Mouse (Mus musculus): ENCODE measurements around the gene Snca. TPM values are rescaled to one million over a fixed set of nuclear protein-coding genes. Genes with fewer than 3 reads are reported as not detected.

Snca gene
- polyA plus RNA-seq, 1 experiment from 2014 or later = 6.5 TPM

GRCm38 (mm10) chr6:60827290-60827689 lies 2.4 kb downstream of the Snca start:
- ATAC-seq (ENCODE audit: low FRiP score, low TSS enrichment) (no peak), DNase-seq (ENCODE audit: low spot score) (no peak)
- Histone ChIP-seq H3K9ac (ENCODE audit: low read length) (no peak overlapping the region), H3K27ac (replicated peaks) (no peak overlapping the region), H3K9me3 (ENCODE audit: control insufficient read depth, low read length) (no peaks in the 10 kb centered on the region), H3K36me3 (ENCODE audit: control insufficient read depth, insufficient read depth, low read length) (no peaks in the 10 kb centered on the region), H3K27me3 (ENCODE audit: control insufficient read depth, insufficient read depth, low read length) (no peaks in the 10 kb centered on the region), H3K4me1 (replicated peaks; ENCODE audit: control insufficient read depth, insufficient read depth) (no peaks in the 10 kb centered on the region; the same call in 1 of the 2 replicates), H3K4me2 (replicated peaks; ENCODE audit: low read depth) (no peak overlapping the region), H3K4me3 (ENCODE audit: low read depth, low read length) (no peak overlapping the region)
- TF ChIP-seq EP300 (optimal IDR thresholded peaks at IDR 0.05) (no peak), CTCF (IDR thresholded peaks at IDR 0.05; ENCODE audit: low read depth) (no peak)
- WGBS = 45% methylated on average over 1 of the region's 1 CpGs

GRCm38 (mm10) chr6:60819272-60819671 lies 10.4 kb downstream of the Snca start:
- Histone ChIP-seq H3K36me3 (ENCODE audit: control insufficient read depth, insufficient read depth, low read length) (no peaks in the 10 kb centered on the region), H3K4me2 (replicated peaks; ENCODE audit: low read depth) (no peak overlapping the region), H3K9ac (ENCODE audit: low read length) (no peak overlapping the region), H3K27me3 (ENCODE audit: control insufficient read depth, insufficient read depth, low read length) (no peaks in the 10 kb centered on the region), H3K4me3 (ENCODE audit: low read depth, low read length) (no peak overlapping the region), H3K4me1 (replicated peaks; ENCODE audit: control insufficient read depth, insufficient read depth) (no peaks in the 10 kb centered on the region), H3K27ac (replicated peaks) (no peak overlapping the region), H3K9me3 (ENCODE audit: control insufficient read depth, low read length) (no peaks in the 10 kb centered on the region)
- no peak for ATAC-seq (ENCODE audit: low FRiP score, low TSS enrichment)
- TF ChIP-seq EP300 (optimal IDR thresholded peaks at IDR 0.05) = no peak
- TF ChIP-seq CTCF (IDR thresholded peaks at IDR 0.05; ENCODE audit: low read depth) = no peak
- WGBS = 85% methylated on average over 1 of the region's 1 CpGs
- DNase-seq (ENCODE audit: low spot score) = no peak

GRCm38 (mm10) chr6:60813516-60813915 lies 16.1 kb downstream of the Snca start:
- Histone ChIP-seq H3K27me3 (ENCODE audit: control insufficient read depth, insufficient read depth, low read length) (no peaks in the 10 kb centered on the region), H3K4me3 (ENCODE audit: low read depth, low read length) (no peak overlapping the region), H3K9me3 (ENCODE audit: control insufficient read depth, low read length) (no peaks in the 10 kb centered on the region), H3K9ac (ENCODE audit: low read length) (no peak overlapping the region), H3K36me3 (ENCODE audit: control insufficient read depth, insufficient read depth, low read length) (no peaks in the 10 kb centered on the region), H3K4me1 (replicated peaks; ENCODE audit: control insufficient read depth, insufficient read depth) (no peaks in the 10 kb centered on the region), H3K4me2 (replicated peaks; ENCODE audit: low read depth) (no peak overlapping the region), H3K27ac (replicated peaks) (no peak overlapping the region)
- no peak for TF ChIP-seq EP300 (optimal IDR thresholded peaks at IDR 0.05)
- DNase-seq (ENCODE audit: low spot score) (no peak), ATAC-seq (ENCODE audit: low FRiP score, low TSS enrichment) (no peak)
- 49% methylated on average over 3 of the region's 3 CpGs for WGBS

- no peaks in the 10 kb centered on the region for H3K4me1 ChIP-seq (replicated peaks; ENCODE audit: control insufficient read depth, insufficient read depth)
- no peaks in the 10 kb centered on the region for H3K27me3 ChIP-seq (ENCODE audit: control insufficient read depth, insufficient read depth, low read length)
- no peak for ATAC-seq (ENCODE audit: low FRiP score, low TSS enrichment)
- H3K36me3 ChIP-seq (ENCODE audit: control insufficient read depth, insufficient read depth, low read length) = no peaks in the 10 kb centered on the region
- no peaks in the 10 kb centered on the region for H3K9me3 ChIP-seq (ENCODE audit: control insufficient read depth, low read length)
- no peak for DNase-seq (ENCODE audit: low spot score)
- TF ChIP-seq CTCF (IDR thresholded peaks at IDR 0.05; ENCODE audit: low read depth) (no peak), EP300 (optimal IDR thresholded peaks at IDR 0.05) (no peak)
- H3K4me2 ChIP-seq (replicated peaks; ENCODE audit: low read depth) = no peak overlapping the region
- H3K27ac ChIP-seq (replicated peaks) = no peak overlapping the region
- no peak overlapping the region for H3K9ac ChIP-seq (ENCODE audit: low read length)
- 88% methylated on average over 1 of the region's 1 CpGs for WGBS
- H3K4me3 ChIP-seq (ENCODE audit: low read depth, low read length) = no peak overlapping the region
Measured at GRCm38 (mm10) chr6:60798266-60798665, 31.4 kb downstream of the Snca start.

- no peak for DNase-seq (ENCODE audit: low spot score)
- H3K4me2 ChIP-seq (replicated peaks; ENCODE audit: low read depth) = no peak overlapping the region
- no peaks in the 10 kb centered on the region for H3K27me3 ChIP-seq (ENCODE audit: control insufficient read depth, insufficient read depth, low read length)
- no peaks in the 10 kb centered on the region for H3K9me3 ChIP-seq (ENCODE audit: control insufficient read depth, low read length)
- no peaks in the 10 kb centered on the region for H3K36me3 ChIP-seq (ENCODE audit: control insufficient read depth, insufficient read depth, low read length)
- 48% methylated on average over 3 of the region's 3 CpGs for WGBS
- no peak overlapping the region for H3K4me3 ChIP-seq (ENCODE audit: low read depth, low read length)
- no peak for TF ChIP-seq CTCF (IDR thresholded peaks at IDR 0.05; ENCODE audit: low read depth)
- TF ChIP-seq EP300 (optimal IDR thresholded peaks at IDR 0.05) = no peak
- H3K9ac ChIP-seq (ENCODE audit: low read length) = no peak overlapping the region
- H3K4me1 ChIP-seq (replicated peaks; ENCODE audit: control insufficient read depth, insufficient read depth) = no peaks in the 10 kb centered on the region
- H3K27ac ChIP-seq (replicated peaks) = no peak overlapping the region
- no peak for ATAC-seq (ENCODE audit: low FRiP score, low TSS enrichment)
Measured at GRCm38 (mm10) chr6:60793659-60794365, 35.8 kb downstream of the Snca start.

- 78% methylated on average over 1 of the region's 1 CpGs for WGBS
- H3K4me3 ChIP-seq (ENCODE audit: low read depth, low read length) = no peak overlapping the region
- TF ChIP-seq EP300 (optimal IDR thresholded peaks at IDR 0.05) = no peak
- no peak for TF ChIP-seq CTCF (IDR thresholded peaks at IDR 0.05; ENCODE audit: low read depth)
- H3K4me2 ChIP-seq (replicated peaks; ENCODE audit: low read depth) = no peak overlapping the region
- no peaks in the 10 kb centered on the region for H3K36me3 ChIP-seq (ENCODE audit: control insufficient read depth, insufficient read depth, low read length)
- no peak overlapping the region for H3K9ac ChIP-seq (ENCODE audit: low read length)
- H3K4me1 ChIP-seq (replicated peaks; ENCODE audit: control insufficient read depth, insufficient read depth) = no peaks in the 10 kb centered on the region
- no peak for DNase-seq (ENCODE audit: low spot score)
- ATAC-seq (ENCODE audit: low FRiP score, low TSS enrichment) = no peak
- H3K27me3 ChIP-seq (ENCODE audit: control insufficient read depth, insufficient read depth, low read length) = no peaks in the 10 kb centered on the region
- H3K27ac ChIP-seq (replicated peaks) = no peak overlapping the region
- no peaks in the 10 kb centered on the region for H3K9me3 ChIP-seq (ENCODE audit: control insufficient read depth, low read length)
Measured at GRCm38 (mm10) chr6:60786955-60787354, 42.7 kb downstream of the Snca start.

All from stomach, postnatal 0 days (tissue).